8 mouse cellular contexts compared by ENCODE assay signal in genomic region chr7:120634711-120635361, GRCm38 (mm10). TPM values are rescaled to one million over a fixed set of nuclear protein-coding genes. Genes with fewer than 3 reads are reported as not detected.
A peak's percentile ranks its signal among the peaks of the same experiment; 100 is the strongest.
DNase-seq lines count a peak whose midpoint lies in the region; ATAC-seq and TF ChIP-seq lines count a peak whose summit lies in the region.

Gene Uqcrc2 (plus strand): TSS chr7:120635176.

- peak; percentile 79 for DNase-seq in ES-E14 (ENCODE audit: low read depth, low spot score)
- DNase-seq in cerebellum, adult 11-12 months, result peak; percentile 80
- DNase-seq in heart, postnatal 36 days, result peak; percentile 84 to 87
- DNase-seq in layer of hippocampus, adult 2 months (ENCODE audit: low spot score in 2 of 2), result peak; percentile 82 to 87
- DNase-seq in lung, embryonic 14.5 days, result peak; percentile 96
- peak; percentile 84 for DNase-seq in thymus, adult 2 months

- 0 out of 2 replicates have a peak within 1 kb of the TSS, but pooled peaks have one; percentile 3 for H3K27ac ChIP-seq in ES-E14 (ENCODE audit: insufficient read depth, low read depth, low read length, poor library complexity, severe bottlenecking)
- peak within 1 kb of the TSS; percentile 79 for H3K27ac ChIP-seq in forebrain, embryonic 16.5 days (ENCODE audit: low read length)
- H3K27ac ChIP-seq in layer of hippocampus, adult 2 months, result peak within 1 kb of the TSS; percentile 96
- peak within 1 kb of the TSS; percentile 93 for H3K27ac ChIP-seq in lung, embryonic 14.5 days (ENCODE audit: low read depth)
- H3K27ac ChIP-seq in olfactory bulb, adult 2 months (ENCODE audit: insufficient read depth, low read depth, low read length), result peak within 1 kb of the TSS; percentile 84
- H3K27ac ChIP-seq in thymus, adult 2 months (ENCODE audit: control insufficient read depth, insufficient read depth, low read length), result peak within 1 kb of the TSS; percentile 47

- under 1% methylated on average over 45 of the region's 45 CpGs for WGBS in forebrain, embryonic 16.5 days
- WGBS in lung, embryonic 14.5 days, result under 1% methylated on average over 45 of the region's 45 CpGs
- WGBS in olfactory bulb, adult 2 months, result under 1% methylated on average over 45 of the region's 45 CpGs
- WGBS in thymus, adult 2 months, result under 1% methylated on average over 45 of the region's 45 CpGs

- intact Hi-C loops in heart, postnatal 36 days (cut with DNase I), result loop anchor here (2.0 to 10.0 kb wide), 4 partner anchors 40 to 530 kb away; partner anchors contain the start of genes Mettl9, Polr3e and Tmem159

- peak within 1 kb of the TSS; percentile 90 to 99 for H3K4me3 ChIP-seq in ES-E14 (ENCODE audit: insufficient read depth in 1 of 2, low read depth in 1 of 2, low read length in 2 of 2, poor library complexity in 1 of 2, severe bottlenecking in 1 of 2)
- peak within 1 kb of the TSS; percentile 72 for H3K4me3 ChIP-seq in forebrain, embryonic 16.5 days (replicated peaks; ENCODE audit: low read length)
- H3K4me3 ChIP-seq in layer of hippocampus, adult 2 months, result peak within 1 kb of the TSS; percentile 82
- H3K4me3 ChIP-seq in lung, embryonic 14.5 days (ENCODE audit: low read depth, low read length), result peak within 1 kb of the TSS; percentile 98
- peak within 1 kb of the TSS; percentile 82 for H3K4me3 ChIP-seq in olfactory bulb, adult 2 months (ENCODE audit: insufficient read depth, low read depth, low read length)
- peak within 1 kb of the TSS; percentile 77 for H3K4me3 ChIP-seq in thymus, adult 2 months (ENCODE audit: control insufficient read depth, insufficient read depth, low read length)

- in situ Hi-C loops in ES-E14 (cut with MboI; ENCODE audit: low sequenced_read_pairs in 2 of 2, unreplicated experiment in 2 of 2), result no loop called here

- H3K27me3 ChIP-seq in forebrain, embryonic 16.5 days (replicated peaks; ENCODE audit: control insufficient read depth, insufficient read depth, low read length), result no peaks in the 10 kb centered on the region
- H3K27me3 ChIP-seq in lung, embryonic 14.5 days (ENCODE audit: insufficient read depth, low read length), result no peaks in the 10 kb centered on the region
- H3K27me3 ChIP-seq in thymus, adult 2 months (ENCODE audit: control insufficient read depth, insufficient read depth, low read length), result no peaks in the 10 kb centered on the region

- H3K4me2 ChIP-seq in forebrain, embryonic 16.5 days (ENCODE audit: low read length), result peak within 1 kb of the TSS; percentile 91
- peak within 1 kb of the TSS; percentile 93 for H3K4me2 ChIP-seq in lung, embryonic 14.5 days

- H3K9me3 ChIP-seq in ES-E14 (ENCODE audit: control insufficient read depth, insufficient read depth, low read depth, low read length), result no peaks in the 10 kb centered on the region
- no peaks in the 10 kb centered on the region for H3K9me3 ChIP-seq in forebrain, embryonic 16.5 days (ENCODE audit: control insufficient read depth, low read length)
- no peaks in the 10 kb centered on the region for H3K9me3 ChIP-seq in lung, embryonic 14.5 days (ENCODE audit: low read depth, low read length)

- peak; percentile 100 for ATAC-seq in forebrain, embryonic 16.5 days
- ATAC-seq in lung, embryonic 14.5 days (ENCODE audit: insufficient read depth), result peak; percentile 100

- H3K9ac ChIP-seq in ES-E14 (ENCODE audit: insufficient read depth, low read depth, low read length, poor library complexity, severe bottlenecking), result peak within 1 kb of the TSS; percentile 90
- H3K9ac ChIP-seq in forebrain, embryonic 16.5 days (replicated peaks; ENCODE audit: low read depth, low read length), result peak within 1 kb of the TSS; percentile 96
- H3K9ac ChIP-seq in lung, embryonic 14.5 days, result peak within 1 kb of the TSS; percentile 96

- peaks cover 0 to 4% of the 10 kb centered on the region in 2 experiments; a peak in 1 of 4 replicates for H3K4me1 ChIP-seq in ES-E14 (ENCODE audit: control insufficient read depth in 2 of 2, insufficient read depth in 2 of 2, low read length in 2 of 2, poor library complexity in 1 of 2)
- H3K4me1 ChIP-seq in forebrain, embryonic 16.5 days (replicated peaks; ENCODE audit: control insufficient read depth, insufficient read depth, low read length), result peaks cover 14% of the 10 kb centered on the region
- H3K4me1 ChIP-seq in lung, embryonic 14.5 days (ENCODE audit: insufficient read depth), result peaks cover 8% of the 10 kb centered on the region; the same call in 1 of the 2 replicates
- H3K4me1 ChIP-seq in olfactory bulb, adult 2 months (ENCODE audit: control insufficient read depth, insufficient read depth, low read length), result peaks cover 5% of the 10 kb centered on the region
- H3K4me1 ChIP-seq in thymus, adult 2 months (replicated peaks; ENCODE audit: control insufficient read depth, insufficient read depth, low read length), result peaks cover 5% of the 10 kb centered on the region

- peak; percentile 87 for TF ChIP-seq POLR2A in olfactory bulb, adult 2 months (IDR thresholded peaks at IDR 0.05; ENCODE audit: insufficient read depth, low read depth, low read length)
- peak; percentile 57 for TF ChIP-seq POLR2A in thymus, adult 2 months (IDR thresholded peaks at IDR 0.05; ENCODE audit: control insufficient read depth, extremely low read depth, insufficient read depth, low read length, poor library complexity)

- H3K36me3 ChIP-seq in ES-E14 (ENCODE audit: control insufficient read depth, insufficient read depth, low read length, poor library complexity, severe bottlenecking), result peaks cover 6% of the 10 kb centered on the region
- H3K36me3 ChIP-seq in forebrain, embryonic 16.5 days (ENCODE audit: control insufficient read depth, insufficient read depth), result peaks cover 11% of the 10 kb centered on the region
- H3K36me3 ChIP-seq in lung, embryonic 14.5 days (ENCODE audit: insufficient read depth), result peaks cover 24% of the 10 kb centered on the region
- peaks cover 5% of the 10 kb centered on the region for H3K36me3 ChIP-seq in thymus, adult 2 months (ENCODE audit: control insufficient read depth, insufficient read depth, low read length)

- TF ChIP-seq CTCF in layer of hippocampus, adult 2 months (conservative IDR thresholded peaks at IDR 0.05), result peak; percentile 84
- peak; percentile 85 for TF ChIP-seq CTCF in lung, embryonic 14.5 days (IDR thresholded peaks at IDR 0.05; ENCODE audit: low read depth)
- TF ChIP-seq CTCF in olfactory bulb, adult 2 months (IDR thresholded peaks at IDR 0.05; ENCODE audit: insufficient read depth, low read depth, low read length), result peak; percentile 56; the same call in 1 of the 2 replicates
- peak; percentile 67; the same call in 1 of the 2 replicates for TF ChIP-seq CTCF in thymus, adult 2 months (IDR thresholded peaks at IDR 0.05; ENCODE audit: borderline replicate concordance, control insufficient read depth, extremely low read depth, insufficient read depth, low read length, poor library complexity)

TF ChIP-seq in ES-E14, 5 proteins besides CTCF, POLR2A, EP300 and RAD21:
- TF ChIP-seq HCFC1 (IDR thresholded peaks at IDR 0.05; ENCODE audit: borderline replicate concordance, insufficient read depth, low read length) (peak; percentile 16; the same call in 1 of the 2 replicates), ZNF384 (IDR thresholded peaks at IDR 0.05; ENCODE audit: low read depth, low read length) (no peak)

RNA-seq across cellular contexts. Expression of gene Uqcrc2, which starts in this region (rescaled TPM):
- 102 and 114 TPM in 2 replicates for total RNA-seq in ES-E14 (2012; rRNA removed)
- 225 and 231 TPM in 2 replicates for polyA plus RNA-seq in forebrain, embryonic 16.5 days (2015; fragmentation: Nextera tagmentation; extraction: Ambion mirVana)
- total RNA-seq in heart, postnatal 36 days (2021), result 1,000 to 10,000 TPM; 1,148 to 1,194 TPM
- total RNA-seq in layer of hippocampus, adult 2 months (2021), result 100 to 1,000 TPM; 233 to 241 TPM
- 195 and 197 TPM in 2 replicates for polyA plus RNA-seq in lung, embryonic 14.5 days (2014; fragmentation: Nextera tagmentation; extraction: Ambion mirVana)
- polyA plus RNA-seq in olfactory bulb, adult 2 months (2012; ENCODE audit: insufficient read depth, insufficient read length, low replicate concordance, missing spikeins), result 368 TPM in 1 of 2 replicates, not detected in the other
- polyA plus RNA-seq in thymus, adult 2 months (2012; rRNA removed), result 70.4 and 89.4 TPM in 2 replicates

Comparison
In these comparisons a context has a peak if more than half of its experiments do, and no peak if none do; other contexts are left out.
1. Peak in every context shown above with its lines: DNase-seq, ATAC-seq, H3K4me3 ChIP-seq and H3K27ac ChIP-seq.
2. RNA of gene Uqcrc2 (total RNA-seq): 1,148 to 1,194 TPM in heart, postnatal 36 days; 233 to 241 TPM in layer of hippocampus, adult 2 months and 102 to 114 TPM in ES-E14; every median in the first group is over 4 times any median in the second.
3. H3K27ac ChIP-seq: peak in every context shown above with its lines; median percentile 96 in layer of hippocampus, adult 2 months; 93 in lung, embryonic 14.5 days; 84 in olfactory bulb, adult 2 months; 79 in forebrain, embryonic 16.5 days; 47 in thymus, adult 2 months; 3 in ES-E14.